Mouse (Mus musculus): ENCODE data around the gene Grin2a.

Grin2a gene

GRCm38 (mm10) chr16:9994951-9995813, at the start of gene Grin2a:
Gene Grin2a, minus strand, starts transcription at chr16:9995560.
- DNase-seq: peak in 1 of 2 experiments; percentile 28

DNA sequence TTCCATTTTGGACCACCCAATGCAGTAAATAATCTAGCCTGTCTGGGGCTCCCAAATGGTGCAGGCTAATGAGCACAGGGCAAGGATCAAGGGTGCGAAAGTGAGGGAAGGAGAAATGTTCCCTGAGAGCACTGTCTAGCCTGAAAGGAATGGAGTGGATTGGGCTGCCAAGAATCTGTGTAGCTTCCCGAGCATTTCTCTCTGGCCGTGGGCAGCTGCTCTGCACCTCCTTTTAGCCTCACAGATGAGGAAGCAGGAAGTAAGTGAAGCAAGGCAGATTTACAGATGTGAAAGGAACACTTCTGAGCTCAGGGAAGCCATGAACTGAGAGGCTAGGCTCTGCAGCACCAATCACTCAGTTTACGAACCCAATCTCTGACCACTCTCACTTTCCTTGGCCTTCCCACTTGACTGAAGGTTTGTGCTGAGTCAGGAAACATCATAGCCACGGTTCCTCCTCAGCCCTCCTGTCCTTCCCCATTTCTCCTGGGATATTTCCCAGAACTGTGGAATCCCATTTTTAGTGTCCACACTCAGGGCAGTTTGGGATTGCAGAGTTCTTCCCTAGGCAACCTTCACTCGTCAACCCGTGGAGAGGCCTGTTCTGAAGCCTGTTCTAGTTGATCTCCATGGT, 40.3 kb upstream of the Grin2a start:
- no peak for DNase-seq

DNA sequence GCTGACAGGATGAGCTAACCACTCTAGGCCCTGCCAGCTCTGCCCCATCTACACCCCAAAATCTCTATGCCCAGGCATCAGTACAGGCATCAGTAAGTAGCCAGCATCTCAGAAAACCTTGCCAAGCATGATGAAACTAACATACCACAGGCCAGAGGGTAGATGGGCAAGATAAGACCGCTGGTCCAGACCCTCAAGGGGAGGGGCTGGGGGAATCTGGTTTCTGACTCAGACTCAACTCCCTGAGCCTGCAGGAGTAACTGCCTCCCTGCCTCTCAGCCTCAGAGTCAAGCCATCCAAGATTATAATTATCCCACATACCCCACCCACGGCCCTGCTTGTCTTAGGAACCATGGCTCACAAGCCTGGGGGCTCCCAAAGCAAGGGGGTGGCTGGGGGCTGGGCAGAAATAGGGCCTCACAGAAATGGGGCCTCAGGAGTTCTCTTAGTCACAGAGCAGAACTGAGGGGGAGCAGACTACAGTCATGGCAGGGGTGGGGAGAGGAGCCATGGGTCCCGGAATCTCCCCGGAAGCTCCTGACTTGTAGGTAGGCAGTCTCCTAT, 38.1 kb upstream of the Grin2a start:
- DNase-seq: no peak

- no peak for DNase-seq
Measured at GRCm38 (mm10) chr16:10031891-10032290, 36.5 kb upstream of the Grin2a start.

DNA sequence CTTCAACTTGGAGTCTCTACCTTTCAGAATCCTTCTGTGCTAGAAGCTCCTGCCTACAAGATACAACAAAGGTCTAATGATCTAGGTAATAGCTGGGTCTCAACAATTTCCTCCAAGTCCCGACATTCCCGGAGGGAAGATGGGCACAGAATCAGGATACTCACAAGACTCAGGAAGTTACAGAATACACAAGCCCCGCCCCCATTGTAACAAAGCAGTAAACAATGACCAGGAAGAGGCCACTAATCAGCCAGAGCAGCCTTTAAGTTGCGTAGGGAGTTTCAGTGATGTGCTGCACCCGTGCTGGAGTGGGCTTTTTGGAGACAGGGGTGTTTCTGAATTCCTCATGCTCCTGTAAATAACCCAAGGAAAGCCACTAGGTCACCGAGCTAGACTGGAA, 31.4 kb upstream of the Grin2a start:
- DNase-seq: no peak

DNA sequence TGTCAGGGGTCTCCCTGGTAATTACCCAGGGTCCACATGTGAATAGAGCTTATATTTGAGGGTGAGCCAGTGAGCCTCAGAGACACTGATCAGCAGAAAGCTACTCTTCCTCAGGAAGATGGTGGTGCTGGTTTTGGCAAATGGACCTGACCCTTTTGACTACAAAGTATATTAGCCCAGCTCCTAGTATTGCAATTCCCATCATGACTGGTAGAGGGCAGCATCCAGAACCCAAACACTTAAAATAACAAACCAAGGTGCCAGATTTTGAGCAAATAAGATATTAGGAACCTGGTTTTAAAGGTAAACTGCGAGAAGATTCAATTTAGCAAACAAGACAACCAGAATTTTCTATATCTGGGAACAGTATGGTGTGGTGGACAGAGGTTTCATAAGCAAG, 14.4 kb upstream of the Grin2a start:
- DNase-seq: no peak

DNA sequence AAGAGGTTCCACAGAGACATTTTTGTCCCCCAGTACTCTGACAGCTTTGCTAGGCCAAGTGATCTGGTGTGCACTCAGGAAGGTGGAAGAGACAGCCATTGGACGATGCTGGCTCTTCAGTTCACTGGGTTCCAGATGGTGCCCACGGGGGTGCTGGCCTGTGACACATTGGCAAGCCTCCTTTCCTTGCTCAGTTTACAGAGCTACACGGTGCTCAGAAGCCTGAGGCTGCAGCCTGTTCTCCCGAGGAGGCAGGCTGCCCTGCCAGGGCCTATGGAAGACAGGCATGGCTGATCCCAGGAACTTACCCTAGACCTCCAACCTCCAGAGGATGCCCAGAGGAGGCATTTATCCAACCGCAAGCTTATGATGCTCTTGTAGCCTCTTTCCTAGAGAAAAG, 10.2 kb upstream of the Grin2a start:
- DNase-seq: no peak

- DNase-seq: no peak
Measured at GRCm38 (mm10) chr16:10004096-10004495, 8.7 kb upstream of the Grin2a start.

- DNase-seq: no peak
Measured at GRCm38 (mm10) chr16:10003001-10003400, 7.6 kb upstream of the Grin2a start.

GRCm38 (mm10) chr16:10001601-10002000, 6.2 kb upstream of the Grin2a start:
- no peak for DNase-seq

DNA sequence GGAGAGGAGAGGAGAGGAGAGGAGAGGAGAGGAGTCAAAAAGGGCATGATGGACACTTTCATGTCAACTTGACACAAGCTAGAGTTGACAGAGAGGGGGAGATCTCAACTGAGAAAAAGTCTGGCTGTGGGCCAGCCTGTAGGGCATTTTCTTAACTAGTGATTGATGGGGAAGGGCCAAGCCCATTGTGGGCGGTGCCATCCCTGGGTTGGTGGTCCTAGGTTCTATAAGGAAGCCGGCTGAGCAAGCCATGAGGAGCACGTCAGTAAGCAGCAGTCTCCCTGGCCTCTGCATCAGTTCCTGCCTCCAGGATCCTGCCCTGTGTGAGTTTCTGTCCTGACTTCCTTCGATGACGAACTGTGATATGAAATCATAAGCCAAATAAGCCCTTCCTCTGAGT, 4.6 kb upstream of the Grin2a start:
- no peak for DNase-seq

DNA sequence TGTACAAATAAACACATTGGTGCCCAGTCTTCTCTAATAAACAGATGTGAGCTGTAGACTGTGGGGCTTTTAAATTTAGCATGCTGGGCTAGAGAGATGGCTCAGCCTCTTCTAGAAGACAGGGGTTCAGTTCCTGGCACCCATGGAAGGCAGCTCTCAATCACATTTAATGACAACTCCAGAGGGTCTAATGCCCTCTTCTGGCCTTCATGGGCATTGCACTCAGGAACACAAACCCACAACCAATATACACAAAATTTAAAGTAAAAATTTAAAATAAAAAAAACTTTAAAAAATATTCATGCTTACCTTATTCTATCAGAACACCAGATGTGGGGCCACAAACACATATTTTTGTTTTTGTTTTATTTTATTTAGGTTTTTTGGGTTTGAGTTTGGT, 2.6 kb upstream of the Grin2a start:
- DNase-seq: no peak

GRCm38 (mm10) chr16:9995814-9996210, 452 bp upstream of the Grin2a start:
- DNase-seq: no peak

GRCm38 (mm10) chr16:9994041-9994950, 1.1 kb downstream of the Grin2a start:
- no peak for DNase-seq

- peak; percentile 37 to 43 for DNase-seq
Measured at GRCm38 (mm10) chr16:9993255-9994040, 1.9 kb downstream of the Grin2a start.

DNA sequence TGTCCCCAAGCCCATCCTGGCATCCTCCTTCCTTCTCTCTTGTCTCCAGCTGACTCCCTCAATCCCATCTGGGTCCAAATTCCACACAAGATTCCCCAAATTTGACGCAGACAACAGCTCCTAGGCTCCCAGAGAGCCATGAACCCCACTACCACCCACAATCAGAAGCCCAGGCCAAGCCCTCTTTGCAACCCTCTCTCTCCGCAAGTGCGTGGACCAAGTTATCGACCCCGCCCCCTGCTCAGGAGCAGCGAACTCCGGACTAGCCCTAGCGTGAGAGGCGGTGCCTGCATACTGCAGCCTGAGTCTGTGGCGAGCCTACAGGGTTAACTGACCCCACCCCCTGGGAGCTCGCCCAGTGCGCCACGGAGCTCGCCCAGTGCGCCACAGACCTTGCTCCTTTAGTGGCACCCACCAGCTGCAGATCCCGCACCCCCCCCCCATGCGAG, 2.6 kb downstream of the Grin2a start:
- no peak for DNase-seq

- no peak for DNase-seq
Measured at GRCm38 (mm10) chr16:9992076-9992772, 3.1 kb downstream of the Grin2a start.

GRCm38 (mm10) chr16:9985041-9985440, 10.3 kb downstream of the Grin2a start:
- DNase-seq: no peak

DNA sequence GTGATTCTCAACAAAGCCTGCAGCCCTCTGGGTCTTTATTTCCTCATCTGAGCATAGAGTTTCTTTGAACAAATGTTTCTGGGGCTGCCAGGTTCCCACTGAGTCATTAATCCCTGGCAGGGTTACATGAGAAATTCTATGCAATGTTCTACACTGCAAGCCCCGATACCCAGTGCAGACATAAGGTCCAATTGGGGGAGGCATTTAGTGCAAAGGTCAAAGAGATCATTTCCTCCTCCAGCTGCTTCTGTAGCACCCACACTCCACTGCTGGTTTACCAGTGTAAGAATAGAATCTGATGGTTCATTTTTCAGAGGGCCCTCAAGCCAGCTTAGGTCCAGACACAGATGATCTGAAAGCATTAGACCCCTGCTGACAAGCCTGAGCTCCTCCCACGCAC, 14.7 kb downstream of the Grin2a start:
- no peak for DNase-seq

DNA sequence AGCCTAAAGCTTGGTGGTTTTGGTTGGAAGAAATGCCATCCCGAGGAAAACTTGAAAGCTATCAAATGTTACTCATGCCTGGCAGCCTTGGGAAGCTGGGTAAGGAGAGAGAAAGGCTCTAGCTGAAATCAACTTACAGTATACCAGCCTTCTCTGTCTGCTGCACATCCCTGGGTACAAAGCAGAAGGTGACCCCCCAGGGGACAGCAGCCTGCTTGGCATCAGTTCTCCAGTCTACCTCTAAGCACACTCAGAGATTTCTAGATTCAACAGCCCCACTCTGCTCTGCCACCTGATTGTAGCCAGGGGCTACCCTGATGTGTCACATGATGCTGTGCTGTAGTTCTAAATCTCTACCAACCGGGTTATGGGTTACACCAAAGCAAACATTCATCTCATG, 17.2 kb downstream of the Grin2a start:
- no peak for DNase-seq

DNA sequence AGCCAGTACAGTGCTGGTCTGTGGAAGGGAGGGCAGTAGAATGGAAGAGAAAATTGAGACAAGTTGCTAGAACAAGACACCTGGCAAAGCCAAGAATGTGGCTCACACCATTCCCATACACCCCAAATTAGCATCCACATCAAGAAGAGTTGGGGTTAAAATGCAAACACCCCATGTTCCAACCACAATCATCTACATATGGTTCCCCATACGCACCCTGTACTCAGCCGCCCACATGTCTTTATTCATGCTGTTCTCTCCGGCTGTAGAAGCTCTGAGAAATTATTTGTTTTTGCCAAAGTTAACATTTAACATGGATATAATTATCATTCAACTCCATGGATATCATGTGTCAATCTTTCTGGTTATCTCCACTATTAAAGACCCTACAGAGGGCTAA, 22.7 kb downstream of the Grin2a start:
- DNase-seq: no peak

Data from lung, postnatal 4 days (tissue).